Comparison of ENCODE assay signal across 8 mouse cellular contexts in the genomic region with DNA sequence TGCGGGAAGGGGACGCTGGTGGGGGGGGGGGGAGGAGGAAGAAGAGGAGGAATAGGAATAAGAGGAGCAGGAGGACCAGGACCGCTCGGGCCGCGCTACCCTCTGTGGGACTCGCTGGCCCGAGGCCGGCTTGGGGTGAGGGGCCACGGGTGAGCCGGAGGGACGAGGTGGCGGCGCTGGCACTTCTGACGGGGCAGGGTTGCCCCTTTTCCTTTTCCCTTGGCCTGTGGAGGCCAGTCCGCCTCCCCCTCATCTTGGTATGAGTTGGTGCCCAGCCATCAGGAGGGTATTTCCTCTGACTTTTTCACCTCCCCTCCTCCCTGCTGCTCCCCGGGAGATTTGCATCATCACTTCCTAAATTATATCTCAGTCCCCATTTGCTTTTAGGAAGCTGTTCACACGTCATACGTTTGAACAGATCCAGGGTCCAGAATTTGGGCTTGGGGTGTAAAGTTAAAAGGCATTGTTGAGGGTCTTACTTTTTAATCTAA. TPM values are rescaled to one million over a fixed set of nuclear protein-coding genes. Genes with fewer than 3 reads are reported as not detected.
A peak's percentile ranks its signal among the peaks of the same experiment; 100 is the strongest.
DNase-seq lines count a peak whose midpoint lies in the region; ATAC-seq and TF ChIP-seq lines count a peak whose summit lies in the region.

No protein-coding gene starts in this region.

- H3K4me3 ChIP-seq in heart, embryonic 10.5 days = peak overlapping the region; percentile 93
- H3K4me3 ChIP-seq in kidney, embryonic 14.5 days (ENCODE audit: low read length) = peak overlapping the region; percentile 80
- peak overlapping the region; percentile 60 for H3K4me3 ChIP-seq in olfactory bulb, adult 2 months (ENCODE audit: insufficient read depth, low read depth, low read length)

- TF ChIP-seq CTCF in olfactory bulb, adult 2 months (IDR thresholded peaks at IDR 0.05; ENCODE audit: insufficient read depth, low read depth, low read length) = no peak

- H3K36me3 ChIP-seq in heart, embryonic 10.5 days = peaks cover 7% of the 10 kb centered on the region; the same call in 1 of the 2 replicates
- no peaks in the 10 kb centered on the region for H3K36me3 ChIP-seq in kidney, embryonic 14.5 days (ENCODE audit: control insufficient read depth, insufficient read depth, low read length)

- H3K27me3 ChIP-seq in heart, embryonic 10.5 days (ENCODE audit: insufficient read depth, poor library complexity, severe bottlenecking) = no peaks in the 10 kb centered on the region
- H3K27me3 ChIP-seq in kidney, embryonic 14.5 days (ENCODE audit: control insufficient read depth, insufficient read depth, low read length) = no peaks in the 10 kb centered on the region

- WGBS in heart, embryonic 10.5 days = 0% methylated on average over 17 of the region's 19 CpGs
- 0% methylated on average over 18 of the region's 19 CpGs for WGBS in kidney, embryonic 14.5 days
- WGBS in olfactory bulb, adult 2 months = under 1% methylated on average over 19 of the region's 19 CpGs

- 0 out of 2 replicates have a peak, but pooled peaks have one; percentile 5 for ATAC-seq in common myeloid progenitor, adult 5-6 weeks (replicated peaks; ENCODE audit: low read depth, poor library complexity, severe bottlenecking)
- ATAC-seq in kidney, embryonic 14.5 days (ENCODE audit: low FRiP score, low TSS enrichment) = peak; percentile 24; the same call in 1 of the 2 replicates

- peak overlapping the region; percentile 91 for H3K9ac ChIP-seq in kidney, embryonic 14.5 days (ENCODE audit: low read depth, low read length)

- peaks cover 43% of the 10 kb centered on the region for H3K4me1 ChIP-seq in heart, embryonic 10.5 days
- H3K4me1 ChIP-seq in kidney, embryonic 14.5 days (ENCODE audit: control insufficient read depth, insufficient read depth, low read length) = peaks cover 30% of the 10 kb centered on the region
- peaks cover 15% of the 10 kb centered on the region for H3K4me1 ChIP-seq in olfactory bulb, adult 2 months (ENCODE audit: control insufficient read depth, insufficient read depth, low read length)

- TF ChIP-seq POLR2A in olfactory bulb, adult 2 months (IDR thresholded peaks at IDR 0.05; ENCODE audit: insufficient read depth, low read depth, low read length) = no peak

- peak overlapping the region; percentile 100 for H3K27ac ChIP-seq in heart, embryonic 10.5 days
- peak overlapping the region; percentile 100 for H3K27ac ChIP-seq in kidney, embryonic 14.5 days (ENCODE audit: low read depth, low read length)
- peak overlapping the region; percentile 30; the same call in 1 of the 2 replicates for H3K27ac ChIP-seq in olfactory bulb, adult 2 months (ENCODE audit: insufficient read depth, low read depth, low read length)

- no peaks in the 10 kb centered on the region for H3K9me3 ChIP-seq in heart, embryonic 10.5 days
- H3K9me3 ChIP-seq in kidney, embryonic 14.5 days (ENCODE audit: control insufficient read depth, low read length) = no peaks in the 10 kb centered on the region

- H3K4me2 ChIP-seq in kidney, embryonic 14.5 days (replicated peaks; ENCODE audit: low read depth, low read length) = peak overlapping the region; percentile 72

- peak; percentile 20 to 35 for DNase-seq in thymus, adult 18-20 months
- no peak for DNase-seq in thymus, postnatal 25 days
- no peak for DNase-seq in heart, embryonic 10.5 days (ENCODE audit: low spot score)
- peak; percentile 62 for DNase-seq in lung, postnatal 10 days
- DNase-seq in frontal cortex, adult 2 months (ENCODE audit: extremely low spot score in 1 of 2, low spot score in 1 of 2) = no peak

RNA-seq across cellular contexts. Expression of a gene that starts 1.0 kb away (rescaled TPM):
- 10.0 and 27.3 TPM in 2 replicates for total RNA-seq in common myeloid progenitor, adult 5-6 weeks (2017)
- polyA plus RNA-seq in heart, embryonic 10.5 days (2016; fragmentation: Nextera tagmentation; extraction: Ambion mirVana) = 54.2 and 54.7 TPM in 2 replicates
- polyA plus RNA-seq in kidney, embryonic 14.5 days (2014; fragmentation: Nextera tagmentation; extraction: Ambion mirVana) = 49.1 and 51.6 TPM in 2 replicates
- polyA plus RNA-seq in olfactory bulb, adult 2 months (2012; ENCODE audit: insufficient read depth, insufficient read length, low replicate concordance, missing spikeins) = not detected in 2 replicates
- 99.4 and 100 TPM in 2 replicates for polyA plus RNA-seq in frontal cortex, adult 2 months (2012; rRNA removed)

RNA-seq across cellular contexts. Expression of a gene that starts 35.6 kb away (rescaled TPM):
- total RNA-seq in common myeloid progenitor, adult 5-6 weeks (2017) = 13.3 and 29.9 TPM in 2 replicates
- 1.7 and 3.5 TPM in 2 replicates for polyA plus RNA-seq in heart, embryonic 10.5 days (2016; fragmentation: Nextera tagmentation; extraction: Ambion mirVana)
- 1.0 and 1.6 TPM in 2 replicates for polyA plus RNA-seq in kidney, embryonic 14.5 days (2014; fragmentation: Nextera tagmentation; extraction: Ambion mirVana)
- not detected in 2 replicates for polyA plus RNA-seq in olfactory bulb, adult 2 months (2012; ENCODE audit: insufficient read depth, insufficient read length, low replicate concordance, missing spikeins)
- polyA plus RNA-seq in frontal cortex, adult 2 months (2012; rRNA removed) = 26.7 and 28.2 TPM in 2 replicates

Comparison
In these comparisons a context has a peak if more than half of its experiments do, and no peak if none do; other contexts are left out.
1. DNase-seq: peak in thymus, adult 18-20 months (2 of 2) and lung, postnatal 10 days (single experiment); none in thymus, postnatal 25 days (single experiment), heart, embryonic 10.5 days (single experiment) and frontal cortex, adult 2 months (0 of 2).
2. H3K27ac ChIP-seq: peak in every context shown above with its lines; median percentile 100 in heart, embryonic 10.5 days; 100 in kidney, embryonic 14.5 days; 30 in olfactory bulb, adult 2 months.
3. Peak in every context shown above with its lines, with median percentiles within 50 percentile points of each other: H3K4me3 ChIP-seq.